Mouse (Mus musculus) ovary, adult 10 weeks (tissue): ENCODE measurements around the gene Dhx38. TPM values are rescaled to one million over a fixed set of nuclear protein-coding genes. Genes with fewer than 3 reads are reported as not detected.

Source experiments
- polyA plus RNA-seq: library from polyadenylated mRNA; stranded (reverse); fragments of 350-450 nt; fragmentation: Illumina TruSeq; extraction: RNeasy Lipid Tissue Mini Kit (QIAGEN cat#74804); gene quantifications from one replicate; pipeline ENCODE4 v1.2.3, GENCODE M21; 2014

Dhx38 gene
- 2.7 TPM for polyA plus RNA-seq

DNA sequence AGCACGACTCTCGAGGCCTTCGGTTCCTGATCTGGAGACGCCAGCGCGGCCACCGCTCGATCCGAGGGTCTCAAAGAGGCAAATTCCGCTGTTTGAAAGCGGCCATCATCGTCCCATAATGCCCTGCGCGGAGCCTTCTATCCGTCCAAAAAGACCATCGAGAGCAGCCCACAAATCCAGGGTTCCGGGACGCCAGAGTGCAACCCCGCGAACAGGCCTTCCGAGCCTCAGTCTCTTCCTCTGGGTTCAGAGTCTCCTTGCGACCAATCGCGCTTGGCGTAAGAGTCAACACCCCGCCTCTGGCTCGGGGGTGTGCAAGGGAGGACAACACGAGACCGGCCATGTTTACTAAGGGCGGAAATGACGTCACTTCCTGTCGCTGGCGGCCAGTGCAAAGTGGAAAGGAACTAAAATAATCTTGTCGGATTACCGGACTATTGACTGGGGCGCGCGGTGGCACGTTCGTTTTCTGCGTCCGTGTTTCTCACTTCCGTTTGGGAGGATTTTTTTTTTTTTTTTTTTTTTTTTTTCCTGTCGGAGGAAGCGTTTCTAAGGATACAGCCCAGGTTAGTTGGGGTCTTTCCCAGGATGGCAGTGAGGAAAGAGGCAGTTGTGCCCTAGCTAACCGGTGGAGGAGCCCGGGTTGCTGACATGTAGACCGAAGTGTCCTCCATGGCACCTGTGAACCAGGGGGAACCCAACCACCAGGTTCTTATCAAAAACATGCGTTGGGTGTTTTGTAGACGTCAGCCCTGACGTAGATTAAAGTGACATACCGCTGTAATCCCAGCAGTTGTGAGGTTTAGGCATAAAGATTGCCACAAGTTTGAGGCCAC lies at the start of gene Dhx38, which contains the start of gene Txnl4b:
Gene Dhx38, minus strand, starts transcription at position 364 of the 836 bp plus-strand sequence.
Gene Txnl4b, plus strand, starts transcription at position 395 of the 836 bp plus-strand sequence.

DNA sequence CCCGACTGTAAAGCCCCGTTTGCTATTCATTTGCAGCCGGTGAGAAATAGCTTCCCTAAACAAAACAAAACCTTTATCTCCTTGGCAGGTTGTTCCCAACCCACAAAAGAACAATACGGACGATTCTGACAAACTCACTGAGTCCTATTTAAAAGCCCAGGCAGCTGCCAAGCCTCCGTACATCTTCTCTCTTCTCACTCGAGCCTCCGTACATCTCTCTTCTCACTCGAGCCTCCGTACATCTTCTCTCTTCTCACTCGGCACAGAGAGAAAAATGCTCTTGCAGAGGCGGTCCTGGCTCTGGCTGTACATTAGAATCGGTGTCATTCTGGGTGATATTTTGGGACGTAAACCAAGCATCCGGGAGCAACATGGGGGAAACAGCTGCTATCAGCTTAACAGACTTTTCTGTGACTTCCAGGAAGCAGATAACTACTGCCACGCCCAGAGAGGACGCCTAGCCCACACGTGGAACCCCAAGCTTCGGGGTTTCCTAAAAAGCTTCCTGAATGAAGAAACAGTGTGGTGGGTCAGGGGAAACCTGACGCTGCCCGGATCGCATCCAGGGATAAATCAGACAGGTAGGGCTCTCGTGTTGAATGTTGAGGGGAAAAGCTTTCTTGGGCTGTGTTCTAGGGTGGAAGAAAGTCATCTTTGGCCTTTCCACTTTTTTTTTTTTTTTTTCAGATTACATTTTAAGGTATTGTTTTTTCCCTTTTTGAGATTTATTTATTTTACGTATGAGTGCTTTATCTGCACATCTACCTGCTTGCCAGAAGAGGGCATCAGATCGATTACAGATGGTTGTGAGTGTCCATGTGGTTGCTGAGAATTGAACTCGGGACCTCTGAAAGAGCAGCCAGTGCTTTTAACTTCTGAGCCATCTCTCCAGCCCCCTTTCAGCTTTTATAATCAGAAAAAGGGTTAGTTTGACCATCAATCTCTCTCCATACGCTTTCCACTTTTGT lies 48.9 kb upstream of the Dhx38 start, which contains the start of gene Pkd1l3:
Gene Pkd1l3, plus strand, starts transcription at position 275 of the 968 bp plus-strand sequence.

DNA sequence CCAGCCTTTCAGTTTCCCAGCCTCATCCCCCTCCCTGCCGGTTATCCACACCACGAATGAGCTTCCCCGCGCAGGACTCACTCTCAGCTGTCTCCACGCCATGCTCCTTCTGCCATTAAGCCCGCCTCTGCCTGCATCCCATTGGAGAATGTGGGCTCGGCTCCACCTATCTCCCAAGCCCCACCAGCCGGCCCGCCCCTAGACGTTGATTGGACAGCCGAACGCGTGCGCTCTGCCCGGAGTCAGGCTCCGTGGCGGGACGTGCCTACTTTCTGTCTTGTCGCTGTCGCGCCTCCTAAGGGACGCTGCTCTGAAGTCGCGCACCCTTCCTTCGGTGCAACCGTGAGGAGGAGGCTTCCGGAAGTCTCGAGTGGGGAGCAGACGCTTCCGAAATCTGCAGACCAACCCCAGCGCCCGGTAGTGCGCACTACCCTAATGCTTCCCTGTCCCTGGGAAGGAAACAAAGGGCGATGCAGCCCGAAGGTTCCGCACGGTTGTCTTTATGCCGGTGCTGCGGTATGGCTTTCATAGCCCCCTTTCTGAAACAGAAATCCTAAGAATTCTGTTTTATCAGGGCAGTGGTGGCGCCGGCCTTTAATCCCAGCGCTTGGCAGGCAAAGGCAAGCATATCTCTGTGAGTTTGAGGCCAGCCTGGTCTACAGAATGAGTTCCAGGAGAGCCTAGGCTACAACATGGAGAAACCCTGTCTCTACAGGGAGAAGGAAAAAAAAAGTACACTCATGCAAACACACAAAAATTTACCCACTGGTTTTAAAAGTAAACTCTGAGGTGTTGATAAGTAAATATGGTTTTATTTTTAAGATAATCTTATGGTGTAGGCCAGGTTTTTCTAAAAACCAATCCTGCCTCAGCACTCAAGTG lies 42.9 kb upstream of the Dhx38 start, which contains the start of gene Dhodh:
Gene Dhodh, minus strand, starts transcription at position 403 of the 882 bp plus-strand sequence.

DNA sequence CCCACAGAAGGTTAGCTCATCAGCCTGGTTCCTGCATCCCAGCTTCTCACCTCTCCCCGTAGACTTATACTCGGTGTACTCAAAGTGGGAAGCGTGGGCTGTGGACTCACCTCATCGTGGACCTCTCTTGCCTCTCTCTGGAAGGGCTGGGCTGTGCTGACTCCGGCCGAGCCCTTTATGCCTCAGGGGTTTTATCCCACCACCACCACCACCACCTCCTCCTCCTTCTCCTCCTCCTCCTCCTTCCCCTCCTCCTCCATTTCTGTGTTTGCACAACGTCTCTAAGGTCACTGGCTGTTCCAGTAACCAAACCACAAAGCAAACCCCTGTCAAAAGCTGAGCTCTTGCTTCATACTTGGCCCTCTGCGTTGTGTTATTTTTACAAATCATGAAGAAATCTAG lies 13.2 kb upstream of the Dhx38 start, which contains the start of gene Hp:
Gene Hp, minus strand, starts transcription at position 273 of the 402 bp plus-strand sequence.

Other genes with a start within 250 kb of the Dhx38 start
- not detected for gene Pmfbp1, start 71.8 kb downstream of the Dhx38 start, polyA plus RNA-seq
- 17.8 TPM for gene Txnl4b, start within 50 bp of the Dhx38 start, polyA plus RNA-seq
- not detected for gene Hp, start 13.3 kb upstream of the Dhx38 start, polyA plus RNA-seq
- 4.2 TPM for gene Dhodh, start 42.8 kb upstream of the Dhx38 start, polyA plus RNA-seq
- 0.23 TPM for gene Pkd1l3, start 48.7 kb upstream of the Dhx38 start, polyA plus RNA-seq
- gene Ist1, start 127.4 kb upstream of the Dhx38 start, polyA plus RNA-seq: 56.7 TPM
- 4.8 TPM for gene Zfp821, start 139.7 kb upstream of the Dhx38 start, polyA plus RNA-seq
- gene Atxn1l, start 171.9 kb upstream of the Dhx38 start, polyA plus RNA-seq: 25.5 TPM
- 226 TPM for gene Ap1g1, start 212.7 kb upstream of the Dhx38 start, polyA plus RNA-seq